Mouse (Mus musculus): Measurements from ENCODE around the gene Gns.

Gene Gns

GRCm38 (mm10) chr10:121365781-121366272 lies 937 bp downstream of the Gns start:
- peak; percentile 30 for ATAC-seq (ENCODE audit: low TSS enrichment)

- ATAC-seq (ENCODE audit: low TSS enrichment): no peak
These were observed 2.4 kb downstream of the Gns start for GRCm38 (mm10) chr10:121367271-121367670.

- ATAC-seq (ENCODE audit: low TSS enrichment): no peak
These were observed 2.9 kb downstream of the Gns start for GRCm38 (mm10) chr10:121367780-121368179.

- ATAC-seq (ENCODE audit: low TSS enrichment): no peak
These were observed 4.0 kb downstream of the Gns start for GRCm38 (mm10) chr10:121368783-121369465.

GRCm38 (mm10) chr10:121370777-121371176 lies 5.9 kb downstream of the Gns start:
- no peak for ATAC-seq (ENCODE audit: low TSS enrichment)

GRCm38 (mm10) chr10:121374013-121374412 lies 9.1 kb downstream of the Gns start:
- ATAC-seq (ENCODE audit: low TSS enrichment): peak; percentile 27; the same call in 1 of the 2 replicates

GRCm38 (mm10) chr10:121374693-121375620 lies 10.1 kb downstream of the Gns start:
- ATAC-seq (ENCODE audit: low TSS enrichment): peak; percentile 55

GRCm38 (mm10) chr10:121375649-121376493 lies 11.0 kb downstream of the Gns start:
- no peak for ATAC-seq (ENCODE audit: low TSS enrichment)

- no peak for ATAC-seq (ENCODE audit: low TSS enrichment)
These were observed 11.8 kb downstream of the Gns start for GRCm38 (mm10) chr10:121376530-121377271.

GRCm38 (mm10) chr10:121379387-121379786 lies 14.5 kb downstream of the Gns start:
- ATAC-seq (ENCODE audit: low TSS enrichment): no peak

- peak; percentile 75 for ATAC-seq (ENCODE audit: low TSS enrichment)
These were observed 16.4 kb downstream of the Gns start for GRCm38 (mm10) chr10:121381280-121381679.

- ATAC-seq (ENCODE audit: low TSS enrichment): no peak
These were observed 19.8 kb downstream of the Gns start for GRCm38 (mm10) chr10:121384710-121385109.

- no peak for ATAC-seq (ENCODE audit: low TSS enrichment)
These were observed 20.8 kb downstream of the Gns start for GRCm38 (mm10) chr10:121385695-121386094.

GRCm38 (mm10) chr10:121386347-121386746 lies 21.5 kb downstream of the Gns start:
- no peak for ATAC-seq (ENCODE audit: low TSS enrichment)

GRCm38 (mm10) chr10:121390602-121391001 lies 25.7 kb downstream of the Gns start:
- ATAC-seq (ENCODE audit: low TSS enrichment): no peak

GRCm38 (mm10) chr10:121391901-121392300 lies 27.0 kb downstream of the Gns start:
- ATAC-seq (ENCODE audit: low TSS enrichment): peak; percentile 76

- ATAC-seq (ENCODE audit: low TSS enrichment): no peak
These were observed 29.4 kb downstream of the Gns start for GRCm38 (mm10) chr10:121394270-121394669.

- no peak for ATAC-seq (ENCODE audit: low TSS enrichment)
These were observed 30.0 kb downstream of the Gns start for GRCm38 (mm10) chr10:121394789-121395325.

- no peak for ATAC-seq (ENCODE audit: low TSS enrichment)
These were observed 30.8 kb downstream of the Gns start for GRCm38 (mm10) chr10:121395542-121396176.

GRCm38 (mm10) chr10:121398599-121398998 lies 33.7 kb downstream of the Gns start:
- ATAC-seq (ENCODE audit: low TSS enrichment): no peak
